Mouse (Mus musculus) liver, embryonic 13.5 days (tissue): ENCODE data around the gene Tfap2c. TPM values are rescaled to one million over a fixed set of nuclear protein-coding genes. Genes with fewer than 3 reads are reported as not detected.

ENCODE experiments used
- ATAC-seq: fragments of 200-750 bp; cut with Nextera tagmentation; 2 replicates; pipeline ENCODE4 v1.8.0; 2017; ENCODE audit warnings: low read depth, mild to moderate bottlenecking, moderate number of reproducible peaks, moderate library complexity
- DNase-seq: peaks from one replicate; pipeline ENCODE4 v3.0.0; 2022
- H3K27ac ChIP-seq: fragments of 300-500 bp; sonication (generic); 2 replicates; pipeline ENCODE4 v1.5.1; 2015; ENCODE audit warnings: moderate library complexity, mild to moderate bottlenecking, inconsistent platforms
- H3K27me3 ChIP-seq: fragments of 300-500 bp; sonication (generic); 2 replicates; pipeline ENCODE4 v1.6.1; 2015; ENCODE audit warnings: mild to moderate bottlenecking, inconsistent platforms
- H3K36me3 ChIP-seq: fragments of 300-500 bp; sonication (generic); 2 replicates; pipeline ENCODE4 v1.6.1; 2015; ENCODE audit warnings: mild to moderate bottlenecking, inconsistent platforms
- H3K4me1 ChIP-seq: fragments of 300-500 bp; sonication (generic); replicated peaks from 2 replicates; pipeline ENCODE4 v1.6.1; 2015; ENCODE audit warnings: inconsistent platforms
- H3K4me2 ChIP-seq: fragments of 300-500 bp; sonication (generic); 2 replicates; pipeline ENCODE4 v1.6.1; 2015; ENCODE audit warnings: inconsistent platforms, mild to moderate bottlenecking, moderate library complexity
- H3K4me3 ChIP-seq: fragments of 300-500 bp; sonication (generic); replicated peaks from 2 replicates; pipeline ENCODE4 v1.5.1; 2015; ENCODE audit warnings: mild to moderate bottlenecking, inconsistent platforms
- H3K9ac ChIP-seq: fragments of 300-500 bp; sonication (generic); 2 replicates; pipeline ENCODE4 v1.6.1; 2015; ENCODE audit warnings: mild to moderate bottlenecking, inconsistent platforms
- H3K9me3 ChIP-seq: fragments of 300-500 bp; sonication (generic); replicated peaks from 2 replicates; pipeline ENCODE4 v1.6.1; 2016; ENCODE audit warnings: inconsistent platforms
- WGBS: fragments of 180-500 bp; shearing (Covaris S2); methylation state at CpG from one replicate; pipeline ENCODE4 v1.1.7; 2015; ENCODE audit not compliant: insufficient replicate concordance; 5-methylcytosine and 5-hydroxymethylcytosine counted together
- polyA plus RNA-seq: library from polyadenylated mRNA; unstranded; fragments of >200 nt; fragmentation: Nextera tagmentation; extraction: Ambion mirVana; gene quantifications from 2 replicates; pipeline ENCODE4 v1.2.1, GENCODE M21; 2015

Gene Tfap2c
- polyA plus RNA-seq, 1 experiment from 2014 or later: not detected

- H3K4me1 ChIP-seq: peaks cover 20% of the 10 kb centered on the region
- peaks cover 91% of the 10 kb centered on the region for H3K27me3 ChIP-seq
- H3K4me2 ChIP-seq: no peak overlapping the region
- DNase-seq: no peak
- H3K27ac ChIP-seq: no peak overlapping the region
- no peaks in the 10 kb centered on the region for H3K9me3 ChIP-seq
- no peak for ATAC-seq
- H3K9ac ChIP-seq: no peak overlapping the region
- 3% methylated on average over 14 of the region's 14 CpGs for WGBS
- H3K36me3 ChIP-seq: no peaks in the 10 kb centered on the region
- no peak overlapping the region for H3K4me3 ChIP-seq
Observed at GRCm38 (mm10) chr2:172551872-172552271, 2.5 kb downstream of the Tfap2c start.

DNA sequence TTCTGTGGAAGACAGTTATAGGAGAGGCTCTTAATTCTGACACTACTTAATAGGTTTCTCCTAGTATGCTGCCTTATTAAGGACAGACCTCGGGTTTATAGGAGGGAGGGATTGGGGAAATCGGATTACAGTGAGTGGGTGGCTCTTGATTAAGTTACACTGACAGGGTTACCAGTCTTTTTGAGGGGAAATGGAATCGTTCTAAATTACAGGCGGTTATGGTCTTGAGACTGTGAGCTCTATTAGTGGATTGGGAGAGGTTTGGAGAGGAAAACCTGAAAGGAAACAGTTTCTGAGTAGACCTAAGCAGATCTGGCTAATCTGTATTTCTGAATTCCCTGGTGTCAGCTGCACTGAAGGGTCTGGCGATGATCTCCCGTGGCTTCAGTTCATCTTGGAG is 3.3 kb downstream of the Tfap2c start:
- DNase-seq: no peak
- Histone ChIP-seq H3K9me3 (no peaks in the 10 kb centered on the region), H3K4me1 (peaks cover 20% of the 10 kb centered on the region), H3K9ac (no peak overlapping the region), H3K27me3 (peaks cover 88% of the 10 kb centered on the region), H3K36me3 (no peaks in the 10 kb centered on the region), H3K4me2 (no peak overlapping the region), H3K4me3 (no peak overlapping the region), H3K27ac (no peak overlapping the region)
- WGBS: 2% methylated on average over 6 of the region's 6 CpGs
- ATAC-seq: no peak

GRCm38 (mm10) chr2:172554211-172554610 is 4.8 kb downstream of the Tfap2c start:
- ATAC-seq: no peak
- Histone ChIP-seq H3K36me3 (no peaks in the 10 kb centered on the region), H3K4me2 (no peak overlapping the region), H3K27ac (no peak overlapping the region), H3K27me3 (peaks cover 80% of the 10 kb centered on the region), H3K4me1 (peaks cover 18% of the 10 kb centered on the region), H3K9me3 (no peaks in the 10 kb centered on the region), H3K9ac (no peak overlapping the region), H3K4me3 (no peak overlapping the region)
- no peak for DNase-seq
- WGBS: 63% methylated on average over 9 of the region's 9 CpGs

DNA sequence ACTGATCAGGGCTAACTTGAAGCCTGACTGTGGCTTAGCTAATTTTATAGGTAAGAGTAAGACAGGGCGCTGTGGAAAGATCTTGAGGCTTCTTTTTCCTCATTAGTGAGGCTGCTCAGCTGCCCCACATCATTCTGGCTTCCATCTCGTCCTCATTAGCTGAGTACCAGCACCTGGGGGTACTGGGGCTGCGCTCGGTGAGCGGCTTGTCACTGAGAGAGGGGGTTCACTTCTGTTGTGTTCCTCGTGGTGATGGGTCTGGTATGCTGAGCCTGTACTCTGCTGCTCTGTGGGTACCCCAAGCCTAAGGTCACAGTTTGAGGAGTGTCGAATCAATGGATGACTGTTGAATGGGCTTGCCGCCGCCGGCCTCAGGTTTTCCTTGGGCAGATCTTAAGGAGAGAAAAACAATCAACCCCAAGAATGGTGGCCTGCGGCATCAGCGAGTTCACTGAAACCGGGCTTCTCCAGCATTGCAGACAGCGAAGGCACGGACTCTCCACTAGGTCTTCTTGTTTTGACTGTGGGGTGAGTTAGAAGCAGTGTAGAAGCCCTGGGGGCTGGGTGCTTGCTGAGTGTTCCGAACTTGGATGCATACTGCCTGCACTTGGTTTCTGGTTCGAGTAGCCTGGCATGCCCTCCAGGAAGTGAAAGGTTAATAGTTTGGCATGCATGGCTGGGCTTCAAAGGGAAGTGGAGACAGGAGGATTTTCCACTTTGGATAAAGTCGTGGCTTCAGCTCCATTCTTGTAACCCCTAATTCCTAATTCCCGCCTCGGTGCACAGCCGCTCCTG is 9.5 kb downstream of the Tfap2c start:
- Histone ChIP-seq H3K36me3 (no peaks in the 10 kb centered on the region), H3K27me3 (peaks cover 50% of the 10 kb centered on the region), H3K4me3 (no peak overlapping the region), H3K4me2 (no peak overlapping the region), H3K9me3 (no peaks in the 10 kb centered on the region), H3K27ac (no peak overlapping the region), H3K4me1 (no peaks in the 10 kb centered on the region), H3K9ac (no peak overlapping the region)
- WGBS: 58% methylated on average over 21 of the region's 21 CpGs
- no peak for ATAC-seq
- DNase-seq: no peak

DNA sequence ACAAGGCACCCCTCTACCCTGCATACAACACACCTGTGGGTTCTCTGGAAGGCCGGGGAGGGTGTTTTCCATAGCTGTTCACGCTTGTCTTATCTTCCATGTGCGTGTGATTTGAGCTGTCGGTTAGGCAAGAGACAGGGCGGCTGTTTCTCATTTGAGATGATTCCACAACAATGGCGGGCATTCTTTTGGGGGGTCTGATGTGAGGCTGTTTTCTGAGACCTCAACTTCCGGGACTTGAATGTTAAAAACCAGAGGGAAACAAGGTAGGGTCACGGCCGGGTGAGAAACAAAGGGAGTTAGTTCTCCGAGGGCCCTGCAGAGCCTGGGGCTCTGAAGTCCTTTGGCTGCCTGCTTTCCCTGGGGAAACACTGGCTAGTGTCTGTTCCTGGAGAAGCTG is 11.6 kb downstream of the Tfap2c start:
- no peaks in the 10 kb centered on the region for H3K4me1 ChIP-seq
- no peaks in the 10 kb centered on the region for H3K36me3 ChIP-seq
- no peak overlapping the region for H3K9ac ChIP-seq
- 50% methylated on average over 10 of the region's 10 CpGs for WGBS
- H3K4me3 ChIP-seq: no peak overlapping the region
- DNase-seq: no peak
- no peak overlapping the region for H3K27ac ChIP-seq
- H3K9me3 ChIP-seq: no peaks in the 10 kb centered on the region
- no peak for ATAC-seq
- peaks cover 35% of the 10 kb centered on the region for H3K27me3 ChIP-seq
- H3K4me2 ChIP-seq: no peak overlapping the region

- no peak overlapping the region for H3K9ac ChIP-seq
- no peaks in the 10 kb centered on the region for H3K9me3 ChIP-seq
- H3K4me3 ChIP-seq: no peak overlapping the region
- H3K27ac ChIP-seq: no peak overlapping the region
- no peak overlapping the region for H3K4me2 ChIP-seq
- no peaks in the 10 kb centered on the region for H3K27me3 ChIP-seq
- 73% methylated on average over 9 of the region's 9 CpGs for WGBS
- H3K36me3 ChIP-seq: no peaks in the 10 kb centered on the region
- DNase-seq (no peak), ATAC-seq (no peak)
- H3K4me1 ChIP-seq: no peaks in the 10 kb centered on the region
Observed at GRCm38 (mm10) chr2:172567835-172568234, 18.4 kb downstream of the Tfap2c start.

DNA sequence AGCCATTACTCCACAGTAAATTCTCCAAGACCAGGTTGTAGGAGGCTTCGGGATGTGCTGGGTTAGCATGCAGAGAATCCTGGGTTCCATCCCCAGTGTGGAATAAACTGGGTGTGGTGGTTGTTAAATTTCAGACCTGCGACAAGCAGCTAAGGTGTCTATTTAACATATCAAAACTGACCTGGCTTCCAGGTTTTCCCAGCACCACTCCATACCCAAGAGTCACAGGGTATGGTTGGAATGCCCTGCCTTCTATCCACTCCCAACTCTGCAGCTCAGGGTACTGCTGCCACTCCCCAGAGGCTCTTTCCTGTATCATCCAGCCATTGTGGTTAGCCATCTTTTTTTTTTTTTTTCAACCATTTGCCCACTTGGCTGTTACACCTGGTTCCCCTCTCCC is 19.1 kb downstream of the Tfap2c start:
- Histone ChIP-seq H3K4me2 (no peak overlapping the region), H3K4me3 (no peak overlapping the region), H3K27ac (no peak overlapping the region), H3K36me3 (no peaks in the 10 kb centered on the region), H3K9me3 (no peaks in the 10 kb centered on the region), H3K4me1 (no peaks in the 10 kb centered on the region), H3K27me3 (no peaks in the 10 kb centered on the region), H3K9ac (no peak overlapping the region)
- ATAC-seq: no peak
- WGBS: 73% methylated on average over 2 of the region's 2 CpGs
- DNase-seq: no peak

- 59% methylated on average over 2 of the region's 2 CpGs for WGBS
- H3K4me2 ChIP-seq: no peak overlapping the region
- DNase-seq: no peak
- H3K27ac ChIP-seq: no peak overlapping the region
- H3K4me1 ChIP-seq: no peaks in the 10 kb centered on the region
- H3K9me3 ChIP-seq: no peaks in the 10 kb centered on the region
- ATAC-seq: no peak
- H3K9ac ChIP-seq: no peak overlapping the region
- no peak overlapping the region for H3K4me3 ChIP-seq
- no peaks in the 10 kb centered on the region for H3K36me3 ChIP-seq
- no peaks in the 10 kb centered on the region for H3K27me3 ChIP-seq
Observed at GRCm38 (mm10) chr2:172577196-172577766, 27.9 kb downstream of the Tfap2c start.

DNA sequence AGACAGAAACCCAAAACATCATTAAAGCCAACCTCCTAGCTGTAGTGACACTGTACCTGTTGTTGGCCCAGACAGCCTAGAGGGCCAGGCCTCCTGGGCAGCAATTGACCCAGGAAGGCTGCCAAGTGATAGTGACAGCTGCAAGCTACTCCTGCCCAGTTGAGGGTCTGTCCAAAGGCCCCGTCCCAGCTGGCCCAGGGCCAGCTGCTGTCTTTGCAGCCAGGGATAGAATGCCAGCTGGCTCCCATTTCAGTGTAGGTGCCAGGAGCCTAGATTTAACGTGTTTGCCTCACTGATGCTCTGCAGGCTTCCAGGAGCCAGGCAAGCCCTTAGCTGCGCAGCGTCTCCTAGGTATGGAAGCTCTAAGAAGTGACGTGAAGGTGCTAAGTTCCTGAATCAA is 29.8 kb downstream of the Tfap2c start:
- Histone ChIP-seq H3K9me3 (no peaks in the 10 kb centered on the region), H3K27ac (no peak overlapping the region), H3K4me1 (no peaks in the 10 kb centered on the region), H3K4me3 (no peak overlapping the region), H3K4me2 (no peak overlapping the region), H3K36me3 (no peaks in the 10 kb centered on the region), H3K27me3 (no peaks in the 10 kb centered on the region), H3K9ac (no peak overlapping the region)
- ATAC-seq (no peak), DNase-seq (no peak)
- WGBS: 63% methylated on average over 5 of the region's 5 CpGs

DNA sequence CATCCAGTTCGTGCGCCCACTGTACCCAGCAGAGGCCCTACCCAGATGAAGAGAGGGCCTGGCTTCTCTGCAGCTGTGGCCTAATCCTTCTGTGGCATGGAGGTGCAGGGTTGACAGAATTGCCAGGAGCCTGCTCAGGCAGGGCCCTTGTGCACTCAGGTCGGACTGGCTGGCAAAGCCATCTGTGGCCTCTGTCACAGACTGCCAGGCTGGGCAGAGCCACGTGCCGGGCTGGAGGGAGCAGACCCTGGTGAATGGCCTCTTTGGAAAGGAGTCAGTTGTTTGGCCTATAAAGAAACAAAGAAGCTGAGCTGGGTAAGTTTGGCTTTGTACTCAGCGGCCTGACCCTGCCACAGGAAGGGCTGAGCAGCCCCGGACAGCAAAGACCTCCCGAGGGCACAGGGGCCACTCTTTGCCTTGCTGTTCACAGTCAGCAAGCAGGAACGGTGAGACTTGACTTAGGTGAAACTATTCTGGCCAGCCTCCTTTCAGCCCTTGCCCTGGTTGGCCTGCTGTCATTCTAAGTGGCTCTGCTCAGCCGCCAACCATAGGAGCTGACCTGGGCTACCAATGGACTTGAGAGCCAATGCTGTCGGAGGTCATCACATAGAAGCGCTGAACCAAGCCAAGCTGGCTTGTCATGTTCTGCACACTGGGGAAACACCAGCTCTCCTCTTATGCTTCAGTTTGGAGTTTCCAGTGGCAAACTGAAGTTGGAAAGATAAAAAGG is 31.3 kb downstream of the Tfap2c start:
- Histone ChIP-seq H3K27ac (no peak overlapping the region), H3K36me3 (no peaks in the 10 kb centered on the region), H3K9me3 (no peaks in the 10 kb centered on the region), H3K27me3 (no peaks in the 10 kb centered on the region), H3K4me3 (no peak overlapping the region), H3K4me1 (peaks cover 8% of the 10 kb centered on the region), H3K4me2 (no peak overlapping the region), H3K9ac (no peak overlapping the region)
- DNase-seq (no peak), ATAC-seq (no peak)
- 68% methylated on average over 12 of the region's 12 CpGs for WGBS

GRCm38 (mm10) chr2:172583312-172583711 is 33.9 kb downstream of the Tfap2c start:
- no peak overlapping the region for H3K4me3 ChIP-seq
- H3K4me2 ChIP-seq: no peak overlapping the region
- H3K36me3 ChIP-seq: no peaks in the 10 kb centered on the region
- H3K27me3 ChIP-seq: no peaks in the 10 kb centered on the region
- H3K4me1 ChIP-seq: peaks cover 9% of the 10 kb centered on the region
- no peaks in the 10 kb centered on the region for H3K9me3 ChIP-seq
- DNase-seq (no peak), ATAC-seq (no peak)
- no peak overlapping the region for H3K27ac ChIP-seq
- no peak overlapping the region for H3K9ac ChIP-seq
- 22% methylated on average over 7 of the region's 7 CpGs for WGBS
